Mouse (Mus musculus): ENCODE measurements around the gene Spsb4. TPM values are rescaled to one million over a fixed set of nuclear protein-coding genes. Genes with fewer than 3 reads are reported as not detected.
A peak's percentile ranks its signal among the peaks of the same experiment; 100 is the strongest.

The Spsb4 gene
- polyA plus RNA-seq, 1 experiment from 2014 or later: 16.6 TPM

DNA sequence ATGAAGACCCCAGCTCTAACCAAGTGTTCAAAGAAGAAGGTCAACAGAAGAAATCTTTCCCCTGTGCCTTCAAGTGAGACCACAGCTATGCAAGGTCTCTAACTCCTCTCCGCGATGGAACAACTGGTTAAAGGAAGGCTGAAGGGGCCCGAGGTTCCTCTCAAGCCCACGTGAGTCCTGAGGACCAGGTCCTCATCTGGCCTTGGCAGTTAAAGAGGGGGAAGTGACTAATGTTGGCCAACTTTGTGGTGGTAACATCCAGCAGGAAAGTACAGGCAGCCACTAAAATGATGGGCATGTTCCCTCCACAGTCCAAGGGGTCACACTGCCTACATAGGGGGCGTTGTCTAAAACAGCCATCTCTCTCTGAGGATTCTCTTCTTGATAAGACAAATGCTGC lies 118.9 kb downstream of the Spsb4 start:
- Histone ChIP-seq H3K9me3 (ENCODE audit: low read depth, low read length) (no peaks in the 10 kb centered on the region), H3K27me3 (ENCODE audit: insufficient read depth, low read length) (no peaks in the 10 kb centered on the region), H3K36me3 (ENCODE audit: insufficient read depth) (no peaks in the 10 kb centered on the region), H3K4me3 (ENCODE audit: low read depth, low read length) (no peak overlapping the region), H3K27ac (ENCODE audit: low read depth) (no peak overlapping the region), H3K4me2 (no peak overlapping the region), H3K4me1 (ENCODE audit: insufficient read depth) (no peaks in the 10 kb centered on the region), H3K9ac (no peak overlapping the region)
- DNase-seq (no peak), ATAC-seq (ENCODE audit: insufficient read depth) (no peak)
- TF ChIP-seq CTCF (IDR thresholded peaks at IDR 0.05; ENCODE audit: low read depth): no peak
- WGBS: 72% methylated on average over 5 of the region's 5 CpGs

DNA sequence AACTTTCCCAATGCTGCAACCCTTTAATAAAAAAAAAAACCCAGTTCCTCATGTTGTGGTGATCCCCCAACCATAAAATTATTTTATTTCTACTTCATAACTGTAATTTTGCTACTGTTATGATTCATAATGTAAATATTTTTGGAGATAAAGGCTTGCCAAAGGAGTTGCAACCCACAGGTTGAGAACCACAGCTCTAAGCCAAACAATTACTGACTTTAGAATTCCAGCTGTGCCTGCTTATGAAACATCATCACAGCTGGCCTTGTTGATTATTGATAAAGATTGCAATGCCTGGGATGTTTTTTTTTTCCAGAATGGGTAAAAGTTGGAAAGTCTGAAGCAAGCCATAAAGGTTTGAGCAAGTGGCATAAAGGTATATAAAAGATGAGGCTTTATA lies 119.6 kb downstream of the Spsb4 start:
- H3K27me3 ChIP-seq (ENCODE audit: insufficient read depth, low read length): no peaks in the 10 kb centered on the region
- H3K4me3 ChIP-seq (ENCODE audit: low read depth, low read length): no peak overlapping the region
- H3K4me2 ChIP-seq: no peak overlapping the region
- H3K36me3 ChIP-seq (ENCODE audit: insufficient read depth): no peaks in the 10 kb centered on the region
- no peaks in the 10 kb centered on the region for H3K4me1 ChIP-seq (ENCODE audit: insufficient read depth)
- ATAC-seq (ENCODE audit: insufficient read depth): no peak
- peak; percentile 57 for DNase-seq
- H3K9ac ChIP-seq: no peak overlapping the region
- no peak overlapping the region for H3K27ac ChIP-seq (ENCODE audit: low read depth)
- no peak for TF ChIP-seq CTCF (IDR thresholded peaks at IDR 0.05; ENCODE audit: low read depth)
- H3K9me3 ChIP-seq (ENCODE audit: low read depth, low read length): no peaks in the 10 kb centered on the region

DNA sequence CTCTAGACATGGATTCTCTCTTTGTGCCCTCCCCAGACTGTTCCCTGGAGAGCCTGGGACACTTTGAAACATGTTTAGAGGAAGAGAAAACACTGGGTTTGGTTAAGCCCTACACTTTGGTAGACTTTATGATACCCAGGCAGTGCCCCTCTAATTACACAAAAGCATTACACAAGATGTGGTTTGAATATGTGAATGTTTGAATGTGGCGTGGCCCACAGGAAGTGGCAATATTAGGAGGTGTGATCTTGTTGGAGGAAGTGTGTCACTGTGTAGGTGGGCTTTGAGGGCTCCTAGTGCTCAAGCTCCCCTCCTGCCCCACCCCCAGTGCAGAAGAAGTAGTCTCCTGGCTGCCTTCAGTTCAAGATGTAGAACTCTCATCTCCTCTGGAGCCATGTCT lies 122.0 kb downstream of the Spsb4 start:
- H3K4me1 ChIP-seq (ENCODE audit: insufficient read depth): no peaks in the 10 kb centered on the region
- no peak for TF ChIP-seq CTCF (IDR thresholded peaks at IDR 0.05; ENCODE audit: low read depth)
- 79% methylated on average over 1 of the region's 1 CpGs for WGBS
- H3K4me3 ChIP-seq (ENCODE audit: low read depth, low read length): no peak overlapping the region
- no peak for DNase-seq
- H3K36me3 ChIP-seq (ENCODE audit: insufficient read depth): no peaks in the 10 kb centered on the region
- no peaks in the 10 kb centered on the region for H3K9me3 ChIP-seq (ENCODE audit: low read depth, low read length)
- no peak for ATAC-seq (ENCODE audit: insufficient read depth)
- H3K4me2 ChIP-seq: no peak overlapping the region
- H3K9ac ChIP-seq: no peak overlapping the region
- no peak overlapping the region for H3K27ac ChIP-seq (ENCODE audit: low read depth)
- H3K27me3 ChIP-seq (ENCODE audit: insufficient read depth, low read length): no peaks in the 10 kb centered on the region

DNA sequence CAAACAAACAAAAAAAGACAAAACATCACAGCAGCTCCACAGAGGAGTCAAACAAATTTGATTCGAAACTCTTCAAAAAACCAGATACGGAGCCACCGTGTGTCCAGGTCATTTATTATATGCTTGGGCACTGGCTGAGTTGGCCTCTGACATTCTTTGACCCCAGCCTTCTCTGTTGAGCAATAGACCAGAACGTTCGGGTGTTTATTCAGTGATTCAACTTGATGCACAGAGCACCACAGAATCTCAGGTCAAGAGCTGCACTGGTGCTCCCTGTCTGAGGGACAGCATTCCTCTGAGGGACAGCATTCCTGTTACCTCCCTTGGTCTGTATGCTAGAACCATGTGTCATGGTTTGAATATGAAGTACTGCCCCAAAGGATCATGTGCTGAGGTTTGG lies 125.1 kb downstream of the Spsb4 start:
- no peaks in the 10 kb centered on the region for H3K4me1 ChIP-seq (ENCODE audit: insufficient read depth)
- peaks cover 7% of the 10 kb centered on the region; the same call in 1 of the 2 replicates for H3K27me3 ChIP-seq (ENCODE audit: insufficient read depth, low read length)
- H3K27ac ChIP-seq (ENCODE audit: low read depth): no peak overlapping the region
- H3K9ac ChIP-seq: no peak overlapping the region
- ATAC-seq (ENCODE audit: insufficient read depth) (no peak), DNase-seq (no peak)
- no peak overlapping the region for H3K4me3 ChIP-seq (ENCODE audit: low read depth, low read length)
- H3K4me2 ChIP-seq: no peak overlapping the region
- 37% methylated on average over 5 of the region's 5 CpGs for WGBS
- H3K9me3 ChIP-seq (ENCODE audit: low read depth, low read length): no peaks in the 10 kb centered on the region
- H3K36me3 ChIP-seq (ENCODE audit: insufficient read depth): no peaks in the 10 kb centered on the region
- TF ChIP-seq CTCF (IDR thresholded peaks at IDR 0.05; ENCODE audit: low read depth): no peak

Other genes starting within 250 kb of the Spsb4 start
- 17.2 and 17.4 TPM in 2 replicates for gene Pxylp1, start 126.2 kb downstream of the Spsb4 start, polyA plus RNA-seq (2014; fragmentation: Nextera tagmentation; extraction: Ambion mirVana)
- 97.0 and 102 TPM in 2 replicates for gene Slc25a36, start 92.3 kb upstream of the Spsb4 start, polyA plus RNA-seq (2014; fragmentation: Nextera tagmentation; extraction: Ambion mirVana)

Measured in lung, embryonic 14.5 days (tissue).